Mouse (Mus musculus): ENCODE data around the gene Smyd2. TPM values are rescaled to one million over a fixed set of nuclear protein-coding genes. Genes with fewer than 3 reads are reported as not detected.

The Smyd2 gene
- polyA plus RNA-seq, 1 experiment = not detected

- H3K27ac ChIP-seq (ENCODE audit: insufficient read depth, low read depth, low read length) = no peak overlapping the region
- WGBS = 94% methylated on average over 6 of the region's 6 CpGs
- TF ChIP-seq CTCF (IDR thresholded peaks at IDR 0.05; ENCODE audit: insufficient read depth, low read depth, low read length) (no peak), POLR2A (IDR thresholded peaks at IDR 0.05; ENCODE audit: insufficient read depth, low read depth, low read length) (no peak)
- peaks cover 20% of the 10 kb centered on the region for H3K4me1 ChIP-seq (ENCODE audit: control insufficient read depth, insufficient read depth, low read length)
- no peak overlapping the region for H3K4me3 ChIP-seq (ENCODE audit: insufficient read depth, low read depth, low read length)
Measured at GRCm38 (mm10) chr1:189885975-189886374, 36.2 kb downstream of the Smyd2 start.

GRCm38 (mm10) chr1:189884951-189885350 is 37.2 kb downstream of the Smyd2 start:
- Histone ChIP-seq H3K27ac (ENCODE audit: insufficient read depth, low read depth, low read length) (no peak overlapping the region), H3K4me3 (ENCODE audit: insufficient read depth, low read depth, low read length) (no peak overlapping the region), H3K4me1 (ENCODE audit: control insufficient read depth, insufficient read depth, low read length) (peaks cover 30% of the 10 kb centered on the region)
- WGBS = 78% methylated on average over 13 of the region's 13 CpGs
- TF ChIP-seq CTCF (IDR thresholded peaks at IDR 0.05; ENCODE audit: insufficient read depth, low read depth, low read length) = no peak
- no peak for TF ChIP-seq POLR2A (IDR thresholded peaks at IDR 0.05; ENCODE audit: insufficient read depth, low read depth, low read length)

- 52% methylated on average over 18 of the region's 18 CpGs for WGBS
- no peak overlapping the region for H3K27ac ChIP-seq (ENCODE audit: insufficient read depth, low read depth, low read length)
Measured at GRCm38 (mm10) chr1:189883531-189884170, 38.5 kb downstream of the Smyd2 start.

GRCm38 (mm10) chr1:189882886-189883285 is 39.3 kb downstream of the Smyd2 start:
- H3K27ac ChIP-seq (ENCODE audit: insufficient read depth, low read depth, low read length) = no peak overlapping the region
- H3K4me1 ChIP-seq (ENCODE audit: control insufficient read depth, insufficient read depth, low read length) = peaks cover 32% of the 10 kb centered on the region
- 64% methylated on average over 7 of the region's 7 CpGs for WGBS
- TF ChIP-seq CTCF (IDR thresholded peaks at IDR 0.05; ENCODE audit: insufficient read depth, low read depth, low read length) (peak; percentile 90), POLR2A (IDR thresholded peaks at IDR 0.05; ENCODE audit: insufficient read depth, low read depth, low read length) (no peak)
- no peak overlapping the region for H3K4me3 ChIP-seq (ENCODE audit: insufficient read depth, low read depth, low read length)

More at GRCm38 (mm10) chr1:189883531-189884170, 38.5 kb downstream of the Smyd2 start:
- no peak overlapping the region for H3K4me3 ChIP-seq (ENCODE audit: insufficient read depth, low read depth, low read length)
- H3K4me1 ChIP-seq (ENCODE audit: control insufficient read depth, insufficient read depth, low read length) = peaks cover 32% of the 10 kb centered on the region
- TF ChIP-seq POLR2A (IDR thresholded peaks at IDR 0.05; ENCODE audit: insufficient read depth, low read depth, low read length) = no peak
- TF ChIP-seq CTCF (IDR thresholded peaks at IDR 0.05; ENCODE audit: insufficient read depth, low read depth, low read length) = no peak

GRCm38 (mm10) chr1:189880745-189881144 is 41.4 kb downstream of the Smyd2 start:
- Histone ChIP-seq H3K4me1 (ENCODE audit: control insufficient read depth, insufficient read depth, low read length) (peaks cover 32% of the 10 kb centered on the region), H3K4me3 (ENCODE audit: insufficient read depth, low read depth, low read length) (no peak overlapping the region), H3K27ac (ENCODE audit: insufficient read depth, low read depth, low read length) (peak overlapping the region; percentile 20)
- 73% methylated on average over 14 of the region's 14 CpGs for WGBS
- no peak for TF ChIP-seq POLR2A (IDR thresholded peaks at IDR 0.05; ENCODE audit: insufficient read depth, low read depth, low read length)
- no peak for TF ChIP-seq CTCF (IDR thresholded peaks at IDR 0.05; ENCODE audit: insufficient read depth, low read depth, low read length)

GRCm38 (mm10) chr1:189879965-189880364 is 42.2 kb downstream of the Smyd2 start:
- Histone ChIP-seq H3K27ac (ENCODE audit: insufficient read depth, low read depth, low read length) (peak overlapping the region; percentile 20; the same call in 1 of the 2 replicates), H3K4me1 (ENCODE audit: control insufficient read depth, insufficient read depth, low read length) (peaks cover 32% of the 10 kb centered on the region), H3K4me3 (ENCODE audit: insufficient read depth, low read depth, low read length) (no peak overlapping the region)
- TF ChIP-seq POLR2A (IDR thresholded peaks at IDR 0.05; ENCODE audit: insufficient read depth, low read depth, low read length) = no peak
- TF ChIP-seq CTCF (IDR thresholded peaks at IDR 0.05; ENCODE audit: insufficient read depth, low read depth, low read length) = no peak
- WGBS = 50% methylated on average over 8 of the region's 8 CpGs

- WGBS = 57% methylated on average over 2 of the region's 2 CpGs
Measured at GRCm38 (mm10) chr1:189879212-189879611, 43.0 kb downstream of the Smyd2 start.

GRCm38 (mm10) chr1:189876162-189876561 is 46.0 kb downstream of the Smyd2 start:
- WGBS = 75% methylated on average over 8 of the region's 8 CpGs
- TF ChIP-seq CTCF (IDR thresholded peaks at IDR 0.05; ENCODE audit: insufficient read depth, low read depth, low read length) (no peak), POLR2A (IDR thresholded peaks at IDR 0.05; ENCODE audit: insufficient read depth, low read depth, low read length) (no peak)
- H3K27ac ChIP-seq (ENCODE audit: insufficient read depth, low read depth, low read length) = no peak overlapping the region
- H3K4me1 ChIP-seq (ENCODE audit: control insufficient read depth, insufficient read depth, low read length) = peaks cover 12% of the 10 kb centered on the region
- no peak overlapping the region for H3K4me3 ChIP-seq (ENCODE audit: insufficient read depth, low read depth, low read length)

More at GRCm38 (mm10) chr1:189879212-189879611, 43.0 kb downstream of the Smyd2 start:
- H3K4me1 ChIP-seq (ENCODE audit: control insufficient read depth, insufficient read depth, low read length) = peaks cover 29% of the 10 kb centered on the region
- H3K4me3 ChIP-seq (ENCODE audit: insufficient read depth, low read depth, low read length) = no peak overlapping the region
- no peak overlapping the region for H3K27ac ChIP-seq (ENCODE audit: insufficient read depth, low read depth, low read length)
- TF ChIP-seq POLR2A (IDR thresholded peaks at IDR 0.05; ENCODE audit: insufficient read depth, low read depth, low read length) (no peak), CTCF (IDR thresholded peaks at IDR 0.05; ENCODE audit: insufficient read depth, low read depth, low read length) (no peak)

GRCm38 (mm10) chr1:189875439-189875861 is 46.7 kb downstream of the Smyd2 start:
- no peak overlapping the region for H3K27ac ChIP-seq (ENCODE audit: insufficient read depth, low read depth, low read length)
- H3K4me1 ChIP-seq (ENCODE audit: control insufficient read depth, insufficient read depth, low read length) = peaks cover 7% of the 10 kb centered on the region
- WGBS = 51% methylated on average over 6 of the region's 6 CpGs
- TF ChIP-seq POLR2A (IDR thresholded peaks at IDR 0.05; ENCODE audit: insufficient read depth, low read depth, low read length) = no peak
- no peak for TF ChIP-seq CTCF (IDR thresholded peaks at IDR 0.05; ENCODE audit: insufficient read depth, low read depth, low read length)
- H3K4me3 ChIP-seq (ENCODE audit: insufficient read depth, low read depth, low read length) = no peak overlapping the region
